Mouse (Mus musculus): ENCODE measurements around the gene Itpr1. TPM values are rescaled to one million over a fixed set of nuclear protein-coding genes. Genes with fewer than 3 reads are reported as not detected.

Itpr1 gene
- 14.3 and 16.7 TPM in 2 replicates for polyA plus RNA-seq (2014; fragmentation: Nextera tagmentation; extraction: Ambion mirVana)

- H3K27ac ChIP-seq (ENCODE audit: low read depth, low read length) = peak within 1 kb of the TSS; percentile 42
- no peaks in the 10 kb centered on the region for H3K9me3 ChIP-seq (replicated peaks; ENCODE audit: control insufficient read depth, low read length)
- 0% methylated on average over 27 of the region's 27 CpGs for WGBS (ENCODE audit: insufficient replicate concordance)
- no peaks in the 10 kb centered on the region for H3K36me3 ChIP-seq (ENCODE audit: control insufficient read depth, insufficient read depth, low read length)
- peak within 1 kb of the TSS; percentile 80 for H3K9ac ChIP-seq (ENCODE audit: low read depth, low read length)
- no peaks in the 10 kb centered on the region for H3K27me3 ChIP-seq (ENCODE audit: control insufficient read depth, insufficient read depth, low read length)
- peak within 1 kb of the TSS; percentile 79 for H3K4me2 ChIP-seq
- peak within 1 kb of the TSS; percentile 76 for H3K4me3 ChIP-seq (ENCODE audit: low read depth, low read length)
- peak; percentile 99 for ATAC-seq (replicated peaks; ENCODE audit: insufficient number of reproducible peaks, low FRiP score, low TSS enrichment)
- H3K4me1 ChIP-seq (ENCODE audit: control insufficient read depth, insufficient read depth, low read length) = peaks cover 21% of the 10 kb centered on the region
Measured at GRCm38 (mm10) chr6:108212881-108213295, at the start of gene Itpr1. Itpr1 (plus strand) TSS chr6:108213096.

GRCm38 (mm10) chr6:108164935-108165334, 48.0 kb upstream of the Itpr1 start:
- H3K36me3 ChIP-seq (ENCODE audit: control insufficient read depth, insufficient read depth, low read length) = no peaks in the 10 kb centered on the region
- no peak overlapping the region for H3K9ac ChIP-seq (ENCODE audit: low read depth, low read length)
- no peaks in the 10 kb centered on the region for H3K9me3 ChIP-seq (replicated peaks; ENCODE audit: control insufficient read depth, low read length)
- no peaks in the 10 kb centered on the region for H3K27me3 ChIP-seq (ENCODE audit: control insufficient read depth, insufficient read depth, low read length)
- no peak overlapping the region for H3K4me3 ChIP-seq (ENCODE audit: low read depth, low read length)
- 81% methylated on average over 5 of the region's 5 CpGs for WGBS (ENCODE audit: insufficient replicate concordance)
- H3K4me2 ChIP-seq = no peak overlapping the region
- no peak overlapping the region for H3K27ac ChIP-seq (ENCODE audit: low read depth, low read length)
- no peaks in the 10 kb centered on the region; the same call in 1 of the 2 replicates for H3K4me1 ChIP-seq (ENCODE audit: control insufficient read depth, insufficient read depth, low read length)
- ATAC-seq (replicated peaks; ENCODE audit: insufficient number of reproducible peaks, low FRiP score, low TSS enrichment) = no peak

- Histone ChIP-seq H3K9ac (ENCODE audit: low read depth, low read length) (no peak overlapping the region), H3K4me2 (no peak overlapping the region), H3K27me3 (ENCODE audit: control insufficient read depth, insufficient read depth, low read length) (no peaks in the 10 kb centered on the region), H3K27ac (ENCODE audit: low read depth, low read length) (no peak overlapping the region), H3K36me3 (ENCODE audit: control insufficient read depth, insufficient read depth, low read length) (no peaks in the 10 kb centered on the region), H3K9me3 (replicated peaks; ENCODE audit: control insufficient read depth, low read length) (no peaks in the 10 kb centered on the region), H3K4me1 (ENCODE audit: control insufficient read depth, insufficient read depth, low read length) (no peaks in the 10 kb centered on the region; the same call in 1 of the 2 replicates), H3K4me3 (ENCODE audit: low read depth, low read length) (no peak overlapping the region)
- ATAC-seq (replicated peaks; ENCODE audit: insufficient number of reproducible peaks, low FRiP score, low TSS enrichment) = no peak
- 59% methylated on average over 2 of the region's 2 CpGs for WGBS (ENCODE audit: insufficient replicate concordance)
Measured at GRCm38 (mm10) chr6:108165598-108165997, 47.3 kb upstream of the Itpr1 start.

DNA sequence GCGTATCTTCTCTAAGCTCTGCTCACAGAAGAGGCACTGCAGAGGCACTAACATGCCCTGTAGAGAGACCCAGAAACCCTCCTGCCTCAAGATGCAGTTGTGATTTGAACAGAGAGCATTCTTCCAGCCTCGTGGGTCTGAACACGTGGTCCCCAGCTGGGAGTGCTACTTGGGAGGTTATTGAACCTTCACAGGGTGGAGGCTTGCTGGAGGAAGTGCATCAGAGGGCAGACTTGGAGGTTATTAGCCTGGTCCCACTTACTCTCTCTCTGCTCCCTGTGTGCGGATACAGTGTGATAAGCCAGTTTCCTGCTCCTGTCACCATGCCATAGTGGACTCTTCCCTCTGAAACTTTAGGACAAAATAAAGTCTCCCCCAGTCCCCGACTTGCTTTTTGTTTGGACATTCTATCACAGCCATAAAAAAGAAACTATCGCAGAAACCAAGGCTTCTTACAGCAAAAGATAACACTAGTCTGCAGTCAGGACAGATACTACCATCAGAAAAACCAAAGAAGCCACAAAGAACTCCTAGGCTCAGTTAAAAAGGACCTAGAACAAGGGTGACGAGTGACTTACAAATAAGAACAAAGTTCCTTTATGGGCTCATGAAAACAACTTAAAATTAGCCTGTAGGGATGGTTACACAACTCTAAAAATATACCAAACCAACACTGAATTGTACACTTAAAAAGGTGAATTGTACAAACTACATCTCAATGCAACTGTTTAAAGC, 44.8 kb upstream of the Itpr1 start:
- no peak for ATAC-seq (replicated peaks; ENCODE audit: insufficient number of reproducible peaks, low FRiP score, low TSS enrichment)
- Histone ChIP-seq H3K27ac (ENCODE audit: low read depth, low read length) (no peak overlapping the region), H3K4me1 (ENCODE audit: control insufficient read depth, insufficient read depth, low read length) (no peaks in the 10 kb centered on the region; the same call in 1 of the 2 replicates), H3K27me3 (ENCODE audit: control insufficient read depth, insufficient read depth, low read length) (no peaks in the 10 kb centered on the region), H3K9ac (ENCODE audit: low read depth, low read length) (no peak overlapping the region), H3K36me3 (ENCODE audit: control insufficient read depth, insufficient read depth, low read length) (peaks cover 4% of the 10 kb centered on the region; the same call in 1 of the 2 replicates), H3K4me3 (ENCODE audit: low read depth, low read length) (no peak overlapping the region), H3K4me2 (no peak overlapping the region), H3K9me3 (replicated peaks; ENCODE audit: control insufficient read depth, low read length) (no peaks in the 10 kb centered on the region)
- 63% methylated on average over 7 of the region's 7 CpGs for WGBS (ENCODE audit: insufficient replicate concordance)

DNA sequence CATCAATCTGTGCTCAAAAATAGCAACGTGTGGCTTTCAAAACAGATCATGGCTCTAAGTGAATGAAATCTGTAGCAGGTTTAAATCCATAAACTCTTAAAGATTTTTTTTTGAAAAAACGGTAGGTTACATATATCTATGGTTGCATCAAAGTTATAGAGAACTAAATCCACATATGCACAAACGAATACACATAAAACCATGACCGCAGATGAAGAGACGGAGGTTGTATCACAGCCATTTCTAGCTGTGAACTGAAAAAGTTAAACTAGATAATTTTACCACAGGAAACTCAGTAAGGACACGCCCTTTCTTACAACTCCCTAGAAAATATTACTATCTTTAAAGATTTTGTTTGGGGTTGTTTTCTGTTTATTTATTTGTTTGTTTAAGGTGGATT, 44.2 kb upstream of the Itpr1 start:
- Histone ChIP-seq H3K9ac (ENCODE audit: low read depth, low read length) (no peak overlapping the region), H3K27me3 (ENCODE audit: control insufficient read depth, insufficient read depth, low read length) (no peaks in the 10 kb centered on the region), H3K27ac (ENCODE audit: low read depth, low read length) (no peak overlapping the region), H3K4me3 (ENCODE audit: low read depth, low read length) (no peak overlapping the region), H3K36me3 (ENCODE audit: control insufficient read depth, insufficient read depth, low read length) (peaks cover 4% of the 10 kb centered on the region; the same call in 1 of the 2 replicates), H3K4me2 (no peak overlapping the region), H3K9me3 (replicated peaks; ENCODE audit: control insufficient read depth, low read length) (no peaks in the 10 kb centered on the region), H3K4me1 (ENCODE audit: control insufficient read depth, insufficient read depth, low read length) (no peaks in the 10 kb centered on the region)
- WGBS (ENCODE audit: insufficient replicate concordance) = 83% methylated on average over 6 of the region's 6 CpGs
- no peak for ATAC-seq (replicated peaks; ENCODE audit: insufficient number of reproducible peaks, low FRiP score, low TSS enrichment)

DNA sequence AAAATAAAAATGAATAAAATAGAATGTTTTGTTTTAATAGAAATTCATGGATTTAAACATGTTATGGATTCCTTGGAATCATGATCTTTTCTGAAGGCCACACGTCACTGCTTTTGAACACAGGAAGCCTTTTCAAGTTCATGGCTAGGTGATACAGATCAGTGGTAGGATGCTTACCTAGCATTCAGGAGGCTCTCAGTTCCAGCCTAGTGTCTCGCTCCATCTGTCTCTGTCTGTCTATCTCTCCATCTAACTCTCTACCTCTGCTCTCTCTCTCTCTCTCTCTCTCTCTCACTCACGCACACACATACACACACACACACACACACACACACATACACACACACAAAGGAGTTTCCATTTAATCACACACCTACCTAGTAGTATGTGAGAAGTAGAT, 43.4 kb upstream of the Itpr1 start:
- Histone ChIP-seq H3K9me3 (replicated peaks; ENCODE audit: control insufficient read depth, low read length) (no peaks in the 10 kb centered on the region), H3K9ac (ENCODE audit: low read depth, low read length) (no peak overlapping the region), H3K36me3 (ENCODE audit: control insufficient read depth, insufficient read depth, low read length) (peaks cover 4% of the 10 kb centered on the region; the same call in 1 of the 2 replicates), H3K27me3 (ENCODE audit: control insufficient read depth, insufficient read depth, low read length) (no peaks in the 10 kb centered on the region), H3K4me1 (ENCODE audit: control insufficient read depth, insufficient read depth, low read length) (no peaks in the 10 kb centered on the region), H3K4me2 (no peak overlapping the region), H3K4me3 (ENCODE audit: low read depth, low read length) (no peak overlapping the region), H3K27ac (ENCODE audit: low read depth, low read length) (no peak overlapping the region)
- no peak for ATAC-seq (replicated peaks; ENCODE audit: insufficient number of reproducible peaks, low FRiP score, low TSS enrichment)
- 93% methylated on average over 3 of the region's 3 CpGs for WGBS (ENCODE audit: insufficient replicate concordance)

GRCm38 (mm10) chr6:108172219-108172618, 40.7 kb upstream of the Itpr1 start:
- Histone ChIP-seq H3K4me2 (no peak overlapping the region), H3K36me3 (ENCODE audit: control insufficient read depth, insufficient read depth, low read length) (peaks cover 4% of the 10 kb centered on the region; the same call in 1 of the 2 replicates), H3K4me3 (ENCODE audit: low read depth, low read length) (no peak overlapping the region), H3K27ac (ENCODE audit: low read depth, low read length) (no peak overlapping the region), H3K9ac (ENCODE audit: low read depth, low read length) (no peak overlapping the region), H3K9me3 (replicated peaks; ENCODE audit: control insufficient read depth, low read length) (no peaks in the 10 kb centered on the region), H3K4me1 (ENCODE audit: control insufficient read depth, insufficient read depth, low read length) (no peaks in the 10 kb centered on the region), H3K27me3 (ENCODE audit: control insufficient read depth, insufficient read depth, low read length) (no peaks in the 10 kb centered on the region)
- WGBS (ENCODE audit: insufficient replicate concordance) = 97% methylated on average over 1 of the region's 1 CpGs
- no peak for ATAC-seq (replicated peaks; ENCODE audit: insufficient number of reproducible peaks, low FRiP score, low TSS enrichment)

- Histone ChIP-seq H3K27me3 (ENCODE audit: control insufficient read depth, insufficient read depth, low read length) (no peaks in the 10 kb centered on the region), H3K4me1 (ENCODE audit: control insufficient read depth, insufficient read depth, low read length) (no peaks in the 10 kb centered on the region), H3K4me2 (no peak overlapping the region), H3K27ac (ENCODE audit: low read depth, low read length) (no peak overlapping the region), H3K9me3 (replicated peaks; ENCODE audit: control insufficient read depth, low read length) (no peaks in the 10 kb centered on the region), H3K36me3 (ENCODE audit: control insufficient read depth, insufficient read depth, low read length) (peaks cover 4% of the 10 kb centered on the region; the same call in 1 of the 2 replicates), H3K4me3 (ENCODE audit: low read depth, low read length) (no peak overlapping the region), H3K9ac (ENCODE audit: low read depth, low read length) (no peak overlapping the region)
- 83% methylated on average over 3 of the region's 3 CpGs for WGBS (ENCODE audit: insufficient replicate concordance)
- no peak for ATAC-seq (replicated peaks; ENCODE audit: insufficient number of reproducible peaks, low FRiP score, low TSS enrichment)
Measured at GRCm38 (mm10) chr6:108174181-108174580, 38.7 kb upstream of the Itpr1 start.

- H3K36me3 ChIP-seq (ENCODE audit: control insufficient read depth, insufficient read depth, low read length) = no peaks in the 10 kb centered on the region
- no peak overlapping the region for H3K27ac ChIP-seq (ENCODE audit: low read depth, low read length)
- WGBS (ENCODE audit: insufficient replicate concordance) = 84% methylated on average over 2 of the region's 2 CpGs
- H3K9me3 ChIP-seq (replicated peaks; ENCODE audit: control insufficient read depth, low read length) = no peaks in the 10 kb centered on the region
- no peak overlapping the region for H3K9ac ChIP-seq (ENCODE audit: low read depth, low read length)
- H3K27me3 ChIP-seq (ENCODE audit: control insufficient read depth, insufficient read depth, low read length) = no peaks in the 10 kb centered on the region
- no peak for ATAC-seq (replicated peaks; ENCODE audit: insufficient number of reproducible peaks, low FRiP score, low TSS enrichment)
- no peak overlapping the region for H3K4me2 ChIP-seq
- no peaks in the 10 kb centered on the region for H3K4me1 ChIP-seq (ENCODE audit: control insufficient read depth, insufficient read depth, low read length)
- no peak overlapping the region for H3K4me3 ChIP-seq (ENCODE audit: low read depth, low read length)
Measured at GRCm38 (mm10) chr6:108179087-108179486, 33.8 kb upstream of the Itpr1 start.
